Mouse (Mus musculus): ENCODE data around the gene Gm10282.

Gm10282 gene

GRCm38 (mm10) chr8:72305210-72305905 lies at the start of gene Gm10282:
Gene Gm10282 (minus strand): TSS chr8:72305260.
- DNase-seq (ENCODE audit: low read depth, low spot score) = no peak

GRCm38 (mm10) chr8:72354272-72354671 lies 49.2 kb upstream of the Gm10282 start:
- no peak for DNase-seq (ENCODE audit: low read depth, low spot score)

DNA sequence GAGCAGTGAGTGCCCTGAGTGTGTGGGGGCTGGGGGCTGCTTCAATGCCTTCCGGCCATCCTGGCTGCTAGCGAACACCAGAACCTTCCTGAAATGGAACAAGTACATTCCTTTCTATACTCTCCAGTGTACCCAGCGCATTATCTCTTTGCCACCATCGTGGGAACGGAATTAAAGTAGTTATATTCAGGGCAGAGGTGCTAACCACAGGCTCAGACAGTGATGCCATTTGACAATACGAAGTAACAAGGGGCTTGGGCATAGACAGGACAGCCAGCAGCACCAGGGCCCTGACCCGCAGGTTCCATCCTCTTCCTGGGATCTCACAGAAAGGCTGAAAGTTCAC lies 48.6 kb upstream of the Gm10282 start:
- DNase-seq (ENCODE audit: low read depth, low spot score) = no peak

- no peak for DNase-seq (ENCODE audit: low read depth, low spot score)
Measured at GRCm38 (mm10) chr8:72352951-72353699, 48.1 kb upstream of the Gm10282 start.

GRCm38 (mm10) chr8:72351405-72352005 lies 46.4 kb upstream of the Gm10282 start:
- DNase-seq (ENCODE audit: low read depth, low spot score) = no peak

DNA sequence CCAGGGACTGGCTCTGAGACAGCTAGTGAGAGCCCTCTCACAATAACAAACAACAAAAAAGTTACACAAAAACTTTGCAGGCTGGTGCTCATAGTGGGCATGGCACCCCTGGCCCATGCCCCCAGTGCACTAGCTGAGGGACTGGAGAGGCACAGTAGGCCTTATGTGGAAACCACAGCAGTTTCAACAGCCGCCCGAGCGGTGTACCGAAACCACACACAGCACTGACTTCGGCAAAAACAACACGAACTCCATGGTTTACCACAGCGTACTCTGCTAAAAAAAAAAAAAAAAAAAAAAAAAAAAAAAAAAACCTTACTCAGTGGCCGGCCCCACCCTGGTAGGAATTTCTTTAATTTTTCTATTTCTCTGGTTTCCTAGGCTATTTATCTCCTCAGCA lies 45.7 kb upstream of the Gm10282 start:
- no peak for DNase-seq (ENCODE audit: low read depth, low spot score)

DNA sequence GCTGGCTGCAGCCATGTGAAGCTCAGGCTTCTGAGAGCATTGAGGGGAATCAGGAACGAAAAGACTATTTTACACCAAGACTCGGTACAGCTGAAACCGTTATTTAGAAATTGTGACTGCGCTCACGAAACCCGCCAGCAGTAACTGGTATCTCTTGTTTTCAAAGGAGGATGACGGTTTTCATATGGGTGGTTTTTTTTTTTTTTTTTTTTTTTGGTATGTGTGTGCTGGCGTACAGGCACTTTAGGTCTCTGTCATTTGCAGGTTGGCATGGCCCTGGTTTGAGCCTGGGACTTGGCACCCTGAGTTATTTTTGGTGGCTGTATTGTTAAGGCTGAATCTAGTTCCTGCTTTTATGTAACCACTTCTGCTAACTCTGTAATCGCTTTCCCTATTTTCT lies 44.8 kb upstream of the Gm10282 start:
- no peak for DNase-seq (ENCODE audit: low read depth, low spot score)

GRCm38 (mm10) chr8:72348956-72349355 lies 43.9 kb upstream of the Gm10282 start:
- DNase-seq (ENCODE audit: low read depth, low spot score) = no peak

- DNase-seq (ENCODE audit: low read depth, low spot score) = no peak
Measured at GRCm38 (mm10) chr8:72348114-72348513, 43.1 kb upstream of the Gm10282 start.

DNA sequence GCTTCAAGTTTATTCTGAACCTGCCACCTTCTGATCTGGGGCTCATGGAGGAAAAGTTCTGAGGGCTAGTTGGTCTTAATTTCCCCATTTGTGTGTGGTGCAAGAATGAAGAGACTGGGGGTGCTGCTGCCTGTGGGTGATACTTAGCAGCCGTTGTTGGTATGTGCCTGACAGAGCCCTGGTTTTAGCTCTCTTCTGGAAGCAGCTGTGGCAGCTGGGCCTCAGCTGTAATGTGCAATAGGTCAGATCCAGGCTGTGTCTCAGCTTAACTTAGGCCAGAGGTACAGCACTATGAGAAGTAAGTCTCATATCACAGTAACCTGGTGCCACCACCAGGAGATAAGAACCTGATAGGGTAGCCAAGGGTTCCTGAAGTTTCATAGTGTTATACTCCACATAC lies 42.5 kb upstream of the Gm10282 start:
- no peak for DNase-seq (ENCODE audit: low read depth, low spot score)

GRCm38 (mm10) chr8:72343725-72344124 lies 38.7 kb upstream of the Gm10282 start:
- DNase-seq (ENCODE audit: low read depth, low spot score) = no peak

- no peak for DNase-seq (ENCODE audit: low read depth, low spot score)
Measured at GRCm38 (mm10) chr8:72342556-72343300, 37.7 kb upstream of the Gm10282 start.

DNA sequence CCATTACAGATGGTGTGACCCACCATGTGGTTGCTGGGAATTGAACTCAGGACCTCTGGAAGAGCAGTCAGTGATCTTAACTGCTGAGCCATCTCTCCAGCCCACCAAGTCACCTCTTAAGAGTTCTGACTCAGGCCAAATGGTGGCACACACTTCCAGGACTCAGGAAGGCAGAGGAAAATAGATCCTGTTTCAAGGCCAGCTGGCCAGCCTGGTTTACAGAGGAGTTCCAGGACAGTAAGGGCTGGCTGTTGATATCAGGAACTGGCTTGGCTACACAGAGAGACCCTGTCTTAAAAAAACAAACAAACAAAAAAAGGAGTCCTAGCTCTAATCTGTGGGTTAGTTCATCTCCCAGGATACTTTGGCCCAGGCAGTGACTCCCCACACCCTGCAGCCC lies 32.0 kb upstream of the Gm10282 start:
- DNase-seq (ENCODE audit: low read depth, low spot score) = no peak

DNA sequence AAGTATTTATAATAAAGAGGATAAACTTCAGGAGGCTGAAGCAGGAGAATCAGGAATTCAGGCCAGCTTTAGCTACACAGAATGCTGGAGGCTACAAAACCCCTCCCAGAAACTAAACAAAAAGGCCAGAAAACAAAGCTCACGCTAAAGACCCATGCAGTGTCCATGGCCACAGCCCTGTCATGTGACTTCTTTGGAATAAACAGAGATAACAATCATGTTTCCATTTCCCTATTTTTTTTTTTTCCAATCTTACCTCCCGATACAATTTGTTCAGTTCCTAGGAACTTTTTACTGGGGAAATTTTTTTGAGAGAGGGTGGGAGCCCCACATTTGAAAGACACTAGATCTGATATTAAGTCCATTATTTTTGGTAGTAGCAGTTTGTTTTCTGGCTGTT lies 31.2 kb upstream of the Gm10282 start:
- no peak for DNase-seq (ENCODE audit: low read depth, low spot score)

DNA sequence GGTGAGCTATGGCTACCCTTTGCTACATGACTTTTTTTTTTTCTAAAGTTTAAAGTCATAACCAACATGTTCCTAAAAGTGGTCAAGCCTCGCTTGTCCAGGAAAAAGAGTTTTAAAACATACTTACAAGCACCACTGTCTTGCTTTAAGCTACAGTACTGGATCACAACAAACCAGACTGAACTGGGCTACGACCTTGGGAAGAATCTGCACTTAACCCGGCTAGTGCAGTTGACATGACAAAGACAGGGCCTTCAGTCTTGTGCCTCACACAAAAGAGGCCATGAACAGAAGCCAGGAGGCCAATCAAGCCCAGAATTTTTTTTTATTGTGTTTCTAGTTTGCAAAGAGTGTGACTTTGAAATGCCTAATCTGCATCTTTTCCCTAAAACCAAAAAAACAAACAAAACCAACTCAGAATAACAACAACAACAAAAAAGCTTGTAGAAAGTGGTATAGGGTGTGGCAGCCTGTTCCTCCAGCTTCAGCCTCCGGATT lies 29.1 kb upstream of the Gm10282 start:
- no peak for DNase-seq (ENCODE audit: low read depth, low spot score)

GRCm38 (mm10) chr8:72333429-72334143 lies 28.5 kb upstream of the Gm10282 start:
- DNase-seq (ENCODE audit: low read depth, low spot score) = no peak

DNA sequence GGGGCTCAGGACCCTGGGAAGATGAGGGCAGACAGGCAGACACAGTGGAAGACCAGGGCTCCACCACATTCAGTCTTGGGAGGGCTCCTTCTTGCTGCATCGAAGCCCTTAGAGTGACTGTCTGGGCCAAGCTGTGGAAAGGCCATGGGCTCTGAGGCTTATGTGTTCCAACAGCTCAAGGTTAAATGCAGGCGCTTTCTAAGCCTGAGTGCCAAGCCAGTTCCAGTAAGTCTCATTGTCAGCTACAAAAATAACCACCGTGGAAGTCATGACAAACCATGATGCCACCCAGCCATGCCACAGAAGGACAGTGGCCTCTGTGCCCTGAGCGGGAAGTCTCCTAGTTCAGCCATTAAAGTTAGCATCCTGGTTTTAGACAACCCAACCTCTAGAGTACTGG lies 26.6 kb upstream of the Gm10282 start:
- no peak for DNase-seq (ENCODE audit: low read depth, low spot score)

GRCm38 (mm10) chr8:72330806-72331516 lies 25.9 kb upstream of the Gm10282 start:
- no peak for DNase-seq (ENCODE audit: low read depth, low spot score)

- DNase-seq (ENCODE audit: low read depth, low spot score) = no peak
Measured at GRCm38 (mm10) chr8:72329116-72329515, 24.1 kb upstream of the Gm10282 start.

GRCm38 (mm10) chr8:72324708-72325107 lies 19.6 kb upstream of the Gm10282 start:
- DNase-seq (ENCODE audit: low read depth, low spot score) = no peak
